Mouse (Mus musculus): ENCODE data around the gene Dip2c.

The Dip2c gene

DNA sequence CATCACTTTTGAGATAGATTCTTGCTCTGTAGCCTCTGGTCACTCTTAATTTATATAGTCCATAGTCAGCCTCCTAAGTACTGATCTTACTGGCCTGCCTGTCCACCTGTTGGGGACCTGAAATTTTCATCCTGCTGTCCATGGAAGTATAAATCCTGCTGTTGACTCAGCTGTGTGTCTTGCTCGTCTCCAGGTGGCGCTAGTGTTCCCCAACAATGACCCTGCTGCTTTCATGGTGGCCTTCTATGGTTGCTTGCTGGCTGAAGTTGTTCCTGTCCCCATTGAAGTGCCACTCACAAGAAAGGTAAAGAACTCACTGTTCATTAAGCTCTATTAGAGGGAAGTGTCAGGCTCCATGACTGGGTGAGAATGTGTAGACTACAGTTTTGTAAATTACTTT, 286.6 kb downstream of the Dip2c start:
- no peak for DNase-seq

- peak; percentile 96 for DNase-seq
Observed at GRCm38 (mm10) chr13:9568852-9569251, 292.5 kb downstream of the Dip2c start.

DNA sequence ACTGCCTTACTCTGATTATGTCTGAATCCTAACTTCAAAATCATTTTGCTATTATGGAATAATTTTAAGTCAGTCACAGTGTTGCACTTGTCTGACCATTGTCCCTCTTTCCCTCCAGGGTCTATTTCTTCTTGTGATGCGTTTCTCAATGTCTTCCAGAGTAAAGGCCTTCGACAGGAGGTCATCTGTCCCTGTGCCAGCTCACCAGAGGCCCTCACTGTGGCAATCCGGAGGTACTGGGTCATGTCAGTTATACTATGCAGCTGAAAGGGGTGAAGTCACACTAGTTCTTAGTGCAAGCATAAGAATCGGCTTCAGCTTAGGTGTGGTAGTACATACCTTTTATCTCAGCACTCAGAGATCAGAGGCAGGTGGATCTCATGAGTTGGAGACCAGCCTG, 300.4 kb downstream of the Dip2c start:
- DNase-seq: no peak

- peak; percentile 97 for DNase-seq
Observed at GRCm38 (mm10) chr13:9578456-9578855, 302.1 kb downstream of the Dip2c start.

DNA sequence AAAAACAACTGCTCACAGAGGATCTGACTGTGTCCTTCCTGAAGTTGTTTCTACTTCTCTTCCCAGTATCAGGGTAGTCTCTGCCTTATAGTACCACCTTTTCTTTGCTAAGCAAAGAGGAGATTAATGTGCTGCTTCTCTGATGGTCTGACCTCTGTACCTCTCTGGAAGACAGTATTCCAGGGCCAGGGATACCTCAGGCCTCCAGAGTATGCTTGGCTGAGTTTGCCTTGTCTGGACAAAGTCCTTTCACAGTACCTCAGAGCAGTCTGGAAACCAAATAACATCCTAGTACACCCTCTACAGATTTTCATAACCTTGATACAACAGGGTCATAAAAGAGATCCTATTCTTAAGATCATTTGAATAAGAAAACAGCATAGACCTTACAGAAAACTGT, 305.5 kb downstream of the Dip2c start:
- no peak for DNase-seq

DNA sequence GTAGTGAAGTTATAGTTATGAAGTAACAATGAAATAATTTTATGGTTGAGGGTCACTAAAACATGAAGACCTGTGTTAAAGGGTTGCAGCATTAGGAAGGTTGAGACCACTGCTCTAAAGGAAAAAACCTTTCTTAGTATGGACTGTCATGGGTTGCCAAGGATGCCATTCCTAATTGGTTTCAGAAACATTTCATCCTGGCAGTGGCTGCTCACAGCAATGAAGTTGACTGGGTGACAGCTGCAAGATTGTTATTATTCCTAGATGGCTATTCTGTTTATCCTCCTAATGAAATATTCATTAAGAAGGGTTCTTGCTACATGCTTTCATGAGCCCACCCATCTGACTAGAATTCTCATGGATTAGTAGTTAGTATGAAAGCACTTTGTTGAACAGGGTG, 307.3 kb downstream of the Dip2c start:
- no peak for DNase-seq

- DNase-seq: no peak
Observed at GRCm38 (mm10) chr13:9599334-9600096, 323.2 kb downstream of the Dip2c start.

- DNase-seq: no peak
Observed at GRCm38 (mm10) chr13:9601350-9601749, 325.0 kb downstream of the Dip2c start.

GRCm38 (mm10) chr13:9611229-9611628, 334.9 kb downstream of the Dip2c start:
- no peak for DNase-seq

DNA sequence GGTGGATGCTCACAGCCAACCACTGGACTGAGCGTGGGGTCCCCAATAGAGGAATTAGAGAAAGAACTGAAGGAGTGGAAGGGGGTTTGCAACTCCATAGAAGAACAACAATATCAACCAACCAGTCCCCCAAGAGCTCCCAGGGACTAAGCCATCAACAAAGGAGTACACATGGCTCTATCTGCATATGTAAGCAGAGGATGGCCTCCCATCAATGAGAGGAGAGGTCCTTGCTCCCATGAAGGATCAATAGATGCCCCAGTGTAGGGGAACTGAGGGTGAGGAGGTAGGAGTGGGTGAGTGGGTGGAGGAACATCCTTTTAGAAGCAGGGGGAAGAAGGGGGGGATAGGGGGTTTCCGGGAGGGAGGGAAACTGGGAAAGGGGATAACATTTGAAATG, 356.4 kb downstream of the Dip2c start:
- DNase-seq: no peak

- DNase-seq: no peak
Observed at GRCm38 (mm10) chr13:9635951-9636350, 359.6 kb downstream of the Dip2c start.

GRCm38 (mm10) chr13:9636505-9636904, 360.2 kb downstream of the Dip2c start:
- DNase-seq: no peak

- DNase-seq: no peak
Observed at GRCm38 (mm10) chr13:9637949-9638348, 361.6 kb downstream of the Dip2c start.

DNA sequence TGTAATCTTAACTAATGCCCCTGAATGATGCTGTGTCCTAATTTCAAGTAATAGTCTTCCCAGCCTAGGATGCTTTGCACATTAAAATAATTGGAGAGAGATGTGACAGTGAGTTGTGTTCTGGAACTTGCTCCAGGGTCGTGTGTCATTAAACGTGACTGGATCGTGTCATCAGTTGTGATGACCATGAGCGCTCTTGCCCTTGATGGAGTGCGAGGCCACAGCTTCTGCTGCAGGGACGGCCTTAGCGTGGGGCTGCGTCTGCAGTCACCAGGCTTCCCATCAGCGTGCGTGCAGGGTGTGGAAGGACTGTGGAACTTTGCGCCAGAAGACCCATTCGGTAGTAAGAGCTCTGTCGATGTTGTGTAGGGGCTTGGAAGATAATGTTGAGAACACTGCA, 372.4 kb downstream of the Dip2c start:
- no peak for DNase-seq

DNA sequence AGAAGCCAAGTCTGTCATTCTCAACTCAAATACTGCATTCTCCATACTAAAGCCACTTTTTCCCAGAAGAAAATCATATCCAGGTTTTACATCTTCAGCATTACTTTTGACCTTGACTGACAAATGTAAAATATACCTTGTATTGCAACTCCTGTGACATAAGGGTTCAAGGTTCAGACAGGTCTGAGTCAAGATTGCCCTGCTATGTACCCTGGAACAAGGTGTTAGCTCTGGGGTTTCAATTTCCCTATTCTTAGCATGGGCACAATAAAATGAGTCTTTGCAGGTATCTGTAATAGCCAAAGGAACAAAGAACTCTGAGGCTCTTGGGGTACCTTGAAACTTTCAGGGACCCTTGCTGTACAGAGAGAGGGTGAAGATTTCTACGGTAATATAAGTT, 373.6 kb downstream of the Dip2c start:
- DNase-seq: no peak

DNA sequence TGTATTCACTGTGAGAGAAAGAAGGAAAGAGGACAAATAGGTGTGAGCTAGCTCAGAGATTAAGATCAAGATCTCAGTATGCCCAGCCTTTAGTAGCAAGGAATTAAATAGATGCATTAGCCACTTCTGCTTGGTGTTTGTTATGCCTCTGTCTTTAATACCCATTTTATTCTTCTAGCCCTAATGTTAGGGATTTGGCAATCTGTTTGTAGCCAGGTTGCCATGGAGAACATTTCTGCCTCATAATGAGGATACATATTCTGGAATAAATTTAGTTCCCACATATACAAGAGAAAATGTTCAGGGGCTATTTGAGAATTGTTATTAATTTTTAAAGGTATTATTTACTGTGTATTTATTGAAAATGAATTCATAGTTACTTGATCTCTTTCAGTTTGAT, 374.3 kb downstream of the Dip2c start:
- no peak for DNase-seq

DNA sequence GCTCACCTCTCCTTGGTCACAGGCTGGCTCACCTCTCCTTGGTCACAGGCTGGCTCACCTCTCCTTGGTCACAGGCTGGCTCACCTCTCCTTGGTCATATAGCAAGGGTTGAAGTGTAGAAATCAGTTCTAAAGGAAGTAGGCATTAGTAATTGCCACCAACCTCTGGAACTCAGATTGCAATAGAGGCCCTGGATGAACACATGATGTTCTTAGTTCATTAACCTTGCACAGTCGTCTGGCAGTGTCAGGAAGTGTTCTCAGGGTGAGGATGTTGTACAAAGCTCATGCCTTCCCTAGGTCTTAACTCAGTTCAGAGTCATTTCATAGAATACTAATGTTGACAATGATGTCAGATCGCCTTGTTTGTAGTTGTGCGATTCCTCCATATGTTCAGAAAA, 376.7 kb downstream of the Dip2c start:
- peak; percentile 55 for DNase-seq

- peak; percentile 85 for DNase-seq
Observed at GRCm38 (mm10) chr13:9656613-9657012, 380.3 kb downstream of the Dip2c start.

GRCm38 (mm10) chr13:9660711-9661110, 384.4 kb downstream of the Dip2c start:
- DNase-seq: no peak

GRCm38 (mm10) chr13:9663593-9663992, 387.3 kb downstream of the Dip2c start:
- DNase-seq: no peak

DNA sequence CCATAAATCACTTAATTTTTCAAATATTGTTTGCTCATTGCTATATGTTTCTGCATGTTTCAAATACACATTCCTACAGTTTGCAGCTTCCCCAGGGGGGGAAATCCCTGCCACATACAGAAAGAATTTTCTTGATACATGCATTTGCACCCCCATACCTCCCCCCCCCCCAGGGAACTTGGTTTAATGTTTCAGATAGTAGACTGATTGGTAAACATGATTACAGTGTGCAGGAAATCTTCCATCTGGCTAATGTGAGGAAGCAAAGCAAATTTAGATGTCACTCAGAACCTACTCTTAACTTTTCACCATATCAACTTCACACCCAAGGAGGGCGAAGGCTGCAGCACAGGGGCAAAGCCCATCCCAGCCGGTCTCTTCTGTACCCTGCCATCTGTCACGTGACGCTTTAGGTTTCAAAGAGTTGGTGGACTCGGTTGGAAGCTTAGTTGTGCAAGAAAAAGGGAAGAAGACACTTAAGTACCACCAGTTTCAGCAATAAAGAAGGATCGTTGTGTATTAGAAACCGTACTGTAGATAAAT, 391.7 kb downstream of the Dip2c start:
- peak; percentile 66 for DNase-seq

DNA sequence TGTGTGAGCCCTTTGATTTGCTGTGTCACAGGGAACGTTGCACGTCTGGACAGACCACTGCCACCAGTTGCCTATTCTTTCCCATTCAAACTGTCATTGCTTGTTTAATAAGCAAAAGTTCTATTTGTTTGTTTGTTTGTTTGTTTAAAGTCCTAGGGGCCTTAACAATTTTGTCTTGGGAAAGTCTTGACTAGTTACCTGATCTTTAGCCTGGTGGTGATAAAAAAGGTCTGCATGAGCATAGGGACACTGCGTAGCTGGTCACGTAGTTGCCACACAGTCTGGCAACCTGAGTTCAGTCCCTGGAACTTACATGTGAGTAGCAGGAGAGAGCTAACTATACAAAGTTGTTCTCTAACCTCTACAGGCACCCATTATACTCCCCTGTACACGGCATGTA, 392.9 kb downstream of the Dip2c start:
- DNase-seq: peak; percentile 73

- DNase-seq: peak; percentile 68
Observed at GRCm38 (mm10) chr13:9674126-9674525, 397.8 kb downstream of the Dip2c start.

GRCm38 (mm10) chr13:9681492-9681891, 405.2 kb downstream of the Dip2c start:
- peak; percentile 61 for DNase-seq

GRCm38 (mm10) chr13:9683280-9683679, 407.0 kb downstream of the Dip2c start:
- DNase-seq: peak; percentile 85

Measured in heart, adult 11 months (tissue).